Mouse (Mus musculus) ES-CJ7 (cell line): ENCODE measurements around the gene Dcun1d1.

Experiments used
- DNase-seq: peaks from one replicate; pipeline ENCODE4 v3.0.0; 2011; ENCODE audit warnings: low read depth, low spot score

Gene Dcun1d1

GRCm38 (mm10) chr3:35937345-35937744, at the start of gene Dcun1d1:
Gene Dcun1d1, minus strand, starts transcription at chr3:35937445.
- DNase-seq: no peak

GRCm38 (mm10) chr3:35986266-35986665, 49.0 kb upstream of the Dcun1d1 start:
- DNase-seq: no peak

- DNase-seq: peak; percentile 82
Observed at GRCm38 (mm10) chr3:35973551-35973950, 36.3 kb upstream of the Dcun1d1 start.

- DNase-seq: peak; percentile 62
Observed at GRCm38 (mm10) chr3:35972985-35973384, 35.7 kb upstream of the Dcun1d1 start.

GRCm38 (mm10) chr3:35971149-35971548, 33.9 kb upstream of the Dcun1d1 start:
- no peak for DNase-seq

- no peak for DNase-seq
Observed at GRCm38 (mm10) chr3:35970441-35970840, 33.2 kb upstream of the Dcun1d1 start.

- no peak for DNase-seq
Observed at GRCm38 (mm10) chr3:35967366-35967921, 30.2 kb upstream of the Dcun1d1 start.

GRCm38 (mm10) chr3:35966493-35966892, 29.2 kb upstream of the Dcun1d1 start:
- no peak for DNase-seq

GRCm38 (mm10) chr3:35964928-35965327, 27.7 kb upstream of the Dcun1d1 start:
- no peak for DNase-seq

GRCm38 (mm10) chr3:35963921-35964320, 26.7 kb upstream of the Dcun1d1 start:
- DNase-seq: no peak

- DNase-seq: no peak
Observed at GRCm38 (mm10) chr3:35963401-35963800, 26.2 kb upstream of the Dcun1d1 start.

- no peak for DNase-seq
Observed at GRCm38 (mm10) chr3:35962967-35963366, 25.7 kb upstream of the Dcun1d1 start.

- DNase-seq: peak; percentile 47
Observed at GRCm38 (mm10) chr3:35957230-35957629, 20.0 kb upstream of the Dcun1d1 start.

- DNase-seq: no peak
Observed at GRCm38 (mm10) chr3:35954901-35955575, 17.8 kb upstream of the Dcun1d1 start.

GRCm38 (mm10) chr3:35953816-35954215, 16.6 kb upstream of the Dcun1d1 start:
- DNase-seq: no peak

GRCm38 (mm10) chr3:35953184-35953583, 15.9 kb upstream of the Dcun1d1 start:
- no peak for DNase-seq

- DNase-seq: no peak
Observed at GRCm38 (mm10) chr3:35948197-35948596, 11.0 kb upstream of the Dcun1d1 start.

GRCm38 (mm10) chr3:35940520-35941135, 3.4 kb upstream of the Dcun1d1 start:
- no peak for DNase-seq

- peak; percentile 56 for DNase-seq
Observed at GRCm38 (mm10) chr3:35940047-35940446, 2.8 kb upstream of the Dcun1d1 start.

- DNase-seq: peak; percentile 54
Observed at GRCm38 (mm10) chr3:35933405-35933777, 3.9 kb downstream of the Dcun1d1 start.

- peak; percentile 38 for DNase-seq
Observed at GRCm38 (mm10) chr3:35932735-35933404, 4.4 kb downstream of the Dcun1d1 start.

- DNase-seq: peak; percentile 50
Observed at GRCm38 (mm10) chr3:35931896-35932727, 5.1 kb downstream of the Dcun1d1 start.
